Mouse (Mus musculus) kidney, postnatal 0 days (tissue): ENCODE data around the gene Npw. TPM values are rescaled to one million over a fixed set of nuclear protein-coding genes. Genes with fewer than 3 reads are reported as not detected.

ENCODE experiments used
- ATAC-seq: fragments of 200-750 bp; cut with Nextera tagmentation; replicated peaks from 2 replicates; pipeline ENCODE4 v1.8.0; 2017; ENCODE audit warnings: low read depth, moderate number of reproducible peaks, moderate TSS enrichment, moderate library complexity; ENCODE audit not compliant: low FRiP score
- DNase-seq: peaks from one replicate; pipeline ENCODE4 v3.0.0-alpha.2; 2016; ENCODE audit warnings: low spot score
- H3K27ac ChIP-seq: fragments of 300-500 bp; sonication (generic); 2 replicates; pipeline ENCODE4 v1.5.1; 2014; ENCODE audit warnings: mild to moderate bottlenecking
- H3K27me3 ChIP-seq: fragments of 300-500 bp; sonication (generic); 2 replicates; pipeline ENCODE4 v1.6.1; 2014; ENCODE audit warnings: low read length, mixed read lengths; ENCODE audit not compliant: insufficient read depth
- H3K36me3 ChIP-seq: fragments of 300-500 bp; sonication (generic); 2 replicates; pipeline ENCODE4 v1.6.1; 2014; ENCODE audit warnings: low read length, mixed read lengths; ENCODE audit not compliant: insufficient read depth
- H3K4me1 ChIP-seq: fragments of 300-500 bp; sonication (generic); replicated peaks from 2 replicates; pipeline ENCODE4 v1.6.1; 2014; ENCODE audit warnings: antibody characterized with exemption, low read length, mixed read lengths; ENCODE audit not compliant: insufficient read depth
- H3K4me2 ChIP-seq: fragments of 300-500 bp; sonication (generic); 2 replicates; pipeline ENCODE4 v1.6.1; 2014; ENCODE audit warnings: mild to moderate bottlenecking, low read length, moderate library complexity, mixed read lengths
- H3K4me3 ChIP-seq: fragments of 300-500 bp; sonication (generic); replicated peaks from 2 replicates; pipeline ENCODE4 v1.5.1; 2014; ENCODE audit warnings: low read depth, low read length
- H3K9ac ChIP-seq: fragments of 300-500 bp; sonication (generic); 2 replicates; pipeline ENCODE4 v1.6.1; 2014; ENCODE audit warnings: low read depth, low read length
- H3K9me3 ChIP-seq: fragments of 300-500 bp; sonication (generic); replicated peaks from 2 replicates; pipeline ENCODE4 v1.6.1; 2016; ENCODE audit warnings: low read length, inconsistent platforms, mixed read lengths
- CTCF ChIP-seq: IDR thresholded peaks from 2 replicates; pipeline ENCODE4 v1.5.1; 2016; ENCODE audit warnings: antibody characterized with exemption, low read depth, mild to moderate bottlenecking, moderate library complexity
- WGBS: fragments of 180-500 bp; shearing (Covaris S2); extraction: QIAGEN DNeasy Blood & Tissue Kit; methylation state at CpG from one replicate; pipeline ENCODE4 v1.1.7; 2014; 5-methylcytosine and 5-hydroxymethylcytosine counted together
- polyA plus RNA-seq: library from polyadenylated mRNA; unstranded; fragments of >200 nt; fragmentation: Nextera tagmentation; extraction: Ambion mirVana; gene quantifications from 2 replicates; pipeline ENCODE4 v1.2.1, GENCODE M21; 2015

Npw gene
- polyA plus RNA-seq, 1 experiment from 2014 or later, result 0.32 TPM

DNA sequence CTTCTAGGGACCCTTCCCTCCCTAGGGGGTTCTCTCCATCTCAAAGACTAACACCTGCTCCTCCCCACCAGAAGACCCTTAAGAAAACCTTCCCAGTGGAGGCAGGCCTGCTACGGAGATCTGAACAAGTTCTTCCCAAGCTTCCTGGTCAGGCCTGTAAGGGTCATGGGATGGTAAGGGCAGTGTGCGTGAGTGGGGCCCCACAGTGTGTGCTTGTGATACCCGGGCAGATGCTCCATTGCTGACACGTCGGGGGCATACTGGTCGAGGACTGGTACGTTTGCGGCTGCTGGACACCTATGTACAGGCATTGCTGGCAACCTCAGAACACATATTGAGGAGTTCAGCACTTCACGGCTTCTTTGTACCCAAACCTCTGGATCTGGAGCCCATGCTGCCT, 40.5 kb upstream of the Npw start:
- Histone ChIP-seq H3K4me1 (peaks cover 15% of the 10 kb centered on the region), H3K9ac (no peak overlapping the region), H3K9me3 (no peaks in the 10 kb centered on the region), H3K27ac (no peak overlapping the region), H3K27me3 (no peaks in the 10 kb centered on the region), H3K4me2 (no peak overlapping the region), H3K36me3 (peaks cover 21% of the 10 kb centered on the region), H3K4me3 (no peak overlapping the region)
- 71% methylated on average over 9 of the region's 9 CpGs for WGBS
- TF ChIP-seq CTCF, result no peak
- no peak for DNase-seq
- ATAC-seq, result no peak

- Histone ChIP-seq H3K27ac (no peak overlapping the region), H3K4me2 (no peak overlapping the region), H3K9ac (no peak overlapping the region), H3K9me3 (no peaks in the 10 kb centered on the region), H3K4me3 (no peak overlapping the region), H3K4me1 (peaks cover 15% of the 10 kb centered on the region), H3K36me3 (peaks cover 24% of the 10 kb centered on the region), H3K27me3 (no peaks in the 10 kb centered on the region)
- WGBS, result 18% methylated on average over 5 of the region's 5 CpGs
- DNase-seq (peak; percentile 21), ATAC-seq (no peak)
- no peak for TF ChIP-seq CTCF
Observed at GRCm38 (mm10) chr17:24697985-24698384, 39.7 kb upstream of the Npw start.

- peaks cover 15% of the 10 kb centered on the region for H3K4me1 ChIP-seq
- peak; percentile 20; the same call in 1 of the 2 replicates for TF ChIP-seq CTCF
- peak within 1 kb of the TSS; percentile 84 for H3K27ac ChIP-seq
- DNase-seq (peak; percentile 90), ATAC-seq (peak; percentile 88)
- peak within 1 kb of the TSS; percentile 80 for H3K9ac ChIP-seq
- under 1% methylated on average over 70 of the region's 76 CpGs for WGBS
- H3K27me3 ChIP-seq, result no peaks in the 10 kb centered on the region
- H3K4me3 ChIP-seq, result peak within 1 kb of the TSS; percentile 78
- peak within 1 kb of the TSS; percentile 88 for H3K4me2 ChIP-seq
- H3K36me3 ChIP-seq, result peaks cover 23% of the 10 kb centered on the region
- no peaks in the 10 kb centered on the region for H3K9me3 ChIP-seq
Observed at GRCm38 (mm10) chr17:24696011-24696697, 37.9 kb upstream of the Npw start, which contains the start of the genes Gfer and Noxo1. Gene Gfer (minus strand): TSS chr17:24696156. Gene Noxo1 (plus strand): TSS chr17:24696234.

GRCm38 (mm10) chr17:24695326-24696010, 37.2 kb upstream of the Npw start:
- peak overlapping the region; percentile 78 for H3K4me3 ChIP-seq
- peaks cover 17% of the 10 kb centered on the region for H3K36me3 ChIP-seq
- DNase-seq (no peak), ATAC-seq (peak; percentile 8; the same call in 1 of the 2 replicates)
- no peaks in the 10 kb centered on the region for H3K27me3 ChIP-seq
- peak overlapping the region; percentile 80 for H3K9ac ChIP-seq
- H3K9me3 ChIP-seq, result no peaks in the 10 kb centered on the region
- H3K27ac ChIP-seq, result peak overlapping the region; percentile 84
- TF ChIP-seq CTCF, result no peak
- H3K4me2 ChIP-seq, result peak overlapping the region; percentile 88
- peaks cover 15% of the 10 kb centered on the region for H3K4me1 ChIP-seq
- WGBS, result 3% methylated on average over 51 of the region's 51 CpGs

DNA sequence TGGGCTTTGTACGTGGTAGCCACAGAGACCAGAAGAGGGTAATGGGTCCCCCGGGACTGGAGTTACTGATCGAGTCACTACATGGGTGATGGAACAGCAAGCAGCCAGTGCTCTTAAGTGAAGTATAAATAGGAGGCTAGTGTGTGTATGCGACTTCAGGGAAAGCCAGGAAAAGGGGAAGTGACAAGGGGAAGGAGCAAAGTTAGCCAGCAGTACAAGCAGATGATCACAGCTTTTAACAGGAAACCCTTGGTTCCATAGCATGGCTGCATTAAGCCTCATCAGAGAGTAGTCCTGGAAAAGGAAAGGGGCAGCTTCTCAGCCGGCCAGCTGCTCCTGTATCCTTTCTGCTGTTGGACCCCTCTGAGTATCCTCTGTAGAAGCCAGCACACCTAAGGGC, 34.1 kb upstream of the Npw start:
- H3K4me1 ChIP-seq, result peaks cover 27% of the 10 kb centered on the region
- DNase-seq, result no peak
- TF ChIP-seq CTCF, result no peak
- ATAC-seq, result no peak
- H3K9ac ChIP-seq, result no peak overlapping the region
- H3K27me3 ChIP-seq, result peaks cover 14% of the 10 kb centered on the region
- no peaks in the 10 kb centered on the region for H3K9me3 ChIP-seq
- 0 out of 2 replicates have a peak, but pooled peaks cover 9% of the 10 kb centered on the region for H3K36me3 ChIP-seq
- 81% methylated on average over 5 of the region's 5 CpGs for WGBS
- no peak overlapping the region for H3K27ac ChIP-seq
- no peak overlapping the region for H3K4me3 ChIP-seq
- H3K4me2 ChIP-seq, result no peak overlapping the region

DNA sequence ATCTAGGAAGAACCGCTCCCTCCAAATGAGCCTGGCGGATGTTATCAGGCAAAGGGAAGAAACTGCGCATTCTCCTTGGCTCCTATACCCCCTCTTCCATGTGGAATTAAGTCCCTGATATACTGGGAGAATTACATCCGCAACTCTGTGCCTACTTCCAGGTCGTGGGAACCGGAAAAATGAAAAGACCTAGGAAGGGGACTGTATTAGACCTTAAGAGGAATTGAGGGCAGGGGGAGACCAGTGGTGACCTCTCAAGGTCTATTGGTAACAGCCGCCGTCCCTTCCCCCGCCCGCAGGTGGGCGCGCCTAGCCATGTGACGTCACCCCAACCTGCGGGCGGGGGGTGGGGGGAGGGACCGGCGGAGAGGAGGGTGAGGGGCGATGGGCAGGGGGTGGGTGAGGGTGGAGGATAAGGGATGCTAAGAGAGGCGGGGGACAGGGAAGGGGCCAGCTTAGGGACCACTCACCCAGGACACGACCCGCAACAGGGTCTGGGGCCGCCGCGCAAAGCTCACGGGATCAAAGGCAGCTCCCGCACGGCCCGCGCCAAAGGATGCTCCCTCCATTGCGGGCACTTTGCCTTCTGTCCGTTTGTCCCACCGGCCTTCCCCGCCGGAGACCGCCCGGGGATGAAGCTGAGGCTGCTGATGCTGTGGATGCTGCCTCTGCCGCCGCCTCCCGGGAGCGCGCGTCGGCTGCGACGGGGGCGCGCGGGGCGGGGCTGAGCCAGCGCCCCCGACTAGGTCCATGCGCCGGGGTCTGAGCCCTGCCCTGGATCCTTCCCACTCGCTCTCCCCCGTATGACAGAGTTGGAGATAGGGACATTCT, 31.2 kb upstream of the Npw start, which contains the start of gene Syngr3:
Gene Syngr3, minus strand, starts transcription at position 705 of the 831 bp plus-strand sequence.
- Histone ChIP-seq H3K4me2 (peak within 1 kb of the TSS; percentile 89), H3K36me3 (0 out of 2 replicates have a peak, but pooled peaks cover 9% of the 10 kb centered on the region), H3K9me3 (no peaks in the 10 kb centered on the region), H3K27me3 (peaks cover 14% of the 10 kb centered on the region), H3K4me3 (peak within 1 kb of the TSS; percentile 43), H3K9ac (peak within 1 kb of the TSS; percentile 49; the same call in 1 of the 2 replicates), H3K27ac (no peak within 1 kb of the TSS), H3K4me1 (peaks cover 15% of the 10 kb centered on the region)
- ATAC-seq (no peak), DNase-seq (no peak)
- TF ChIP-seq CTCF, result no peak
- WGBS, result under 1% methylated on average over 54 of the region's 55 CpGs
